Comparison of ENCODE assay signal across 21 mouse cellular contexts in genomic region chr2:59564947-59565346, GRCm38 (mm10). TPM values are rescaled to one million over a fixed set of nuclear protein-coding genes. Genes with fewer than 3 reads are reported as not detected.
DNase-seq lines count a peak whose midpoint lies in the region; ATAC-seq and TF ChIP-seq lines count a peak whose summit lies in the region.
"Had no signal": no experiment of that assay in that cellular context is flagged by ENCODE, and none has a peak within 500 bp of the region (broad histone marks: within the 10 kb centered on the region; RNA-seq: fewer than 3 reads in every experiment).

No protein-coding gene starts in this region.

- ATAC-seq in kidney, postnatal 0 days (replicated peaks; ENCODE audit: low FRiP score, low read depth), result no peak
- no peak for ATAC-seq in stomach, postnatal 0 days (ENCODE audit: low FRiP score, low TSS enrichment)
- ATAC-seq: forebrain, embryonic 13.5 days; liver, postnatal 0 days had no signal

- no peaks in the 10 kb centered on the region for H3K9me3 ChIP-seq in kidney, postnatal 0 days (replicated peaks; ENCODE audit: low read length)
- no peaks in the 10 kb centered on the region for H3K9me3 ChIP-seq in stomach, postnatal 0 days (ENCODE audit: control insufficient read depth, low read length)
- peaks cover 23% of the 10 kb centered on the region for H3K9me3 ChIP-seq in embryonic facial prominence, embryonic 10.5 days

- H3K4me2 ChIP-seq in kidney, postnatal 0 days (ENCODE audit: low read length), result no peak overlapping the region
- no peak overlapping the region for H3K4me2 ChIP-seq in stomach, postnatal 0 days (replicated peaks; ENCODE audit: low read depth)
- H3K4me2 ChIP-seq: forebrain, embryonic 13.5 days; heart, embryonic 15.5 days; hindbrain, embryonic 12.5 days; intestine, embryonic 15.5 days; midbrain, embryonic 12.5 days had no signal

- H3K27ac ChIP-seq in kidney, postnatal 0 days, result no peak overlapping the region
- H3K27ac ChIP-seq in stomach, postnatal 0 days (replicated peaks), result no peak overlapping the region
- no peak overlapping the region for H3K27ac ChIP-seq in embryonic facial prominence, embryonic 10.5 days (replicated peaks)
- H3K27ac ChIP-seq: forebrain, embryonic 13.5 days; heart, embryonic 15.5 days; hindbrain, embryonic 12.5 days; intestine, embryonic 15.5 days; macrophage; midbrain, embryonic 12.5 days had no signal

- peak; percentile 18 for DNase-seq in adrenal gland, postnatal 14 days
- DNase-seq in adrenal gland, postnatal 25 days, result no peak
- no peak for DNase-seq in kidney, postnatal 0 days (ENCODE audit: low spot score)
- DNase-seq in kidney, adult 18-20 months, result no peak
- DNase-seq in right cerebral cortex, postnatal 4 days, result peak; percentile 24
- no peak for DNase-seq in right cerebral cortex, postnatal 10 days (ENCODE audit: low spot score in 2 of 2)
- no peak for DNase-seq in stomach, postnatal 0 days (ENCODE audit: low spot score)
- DNase-seq in embryonic facial prominence, embryonic 10.5 days (ENCODE audit: low spot score), result no peak
- DNase-seq: adrenal gland, adult 2 months; cerebellum, adult 11 months; cerebellum, postnatal 25 days; liver; liver, postnatal 0 days; right cerebral cortex, adult 18-20 months; spleen, adult 18-20 months had no signal

- peak; percentile 43; the same call in 1 of the 2 replicates for TF ChIP-seq CTCF in kidney, postnatal 0 days (IDR thresholded peaks at IDR 0.05; ENCODE audit: low read depth)
- peak; percentile 35 for TF ChIP-seq CTCF in stomach, postnatal 0 days (IDR thresholded peaks at IDR 0.05; ENCODE audit: low read depth)

- no peak for TF ChIP-seq EP300 in stomach, postnatal 0 days (optimal IDR thresholded peaks at IDR 0.05)

- H3K36me3 ChIP-seq in kidney, postnatal 0 days (ENCODE audit: insufficient read depth, low read length), result no peaks in the 10 kb centered on the region
- no peaks in the 10 kb centered on the region for H3K36me3 ChIP-seq in stomach, postnatal 0 days (ENCODE audit: control insufficient read depth, insufficient read depth, low read length)
- H3K36me3 ChIP-seq in embryonic facial prominence, embryonic 10.5 days (replicated peaks), result no peaks in the 10 kb centered on the region
- H3K36me3 ChIP-seq: heart, embryonic 15.5 days; hindbrain, embryonic 12.5 days; intestine, embryonic 15.5 days; midbrain, embryonic 12.5 days had no signal

- no peak overlapping the region for H3K9ac ChIP-seq in kidney, postnatal 0 days (ENCODE audit: low read depth, low read length)
- H3K9ac ChIP-seq in stomach, postnatal 0 days (ENCODE audit: low read length), result no peak overlapping the region
- H3K9ac ChIP-seq: forebrain, embryonic 13.5 days; heart, embryonic 15.5 days; hindbrain, embryonic 12.5 days; intestine, embryonic 15.5 days; liver, postnatal 0 days; midbrain, embryonic 12.5 days had no signal

- H3K27me3 ChIP-seq in kidney, postnatal 0 days (ENCODE audit: insufficient read depth, low read length), result no peaks in the 10 kb centered on the region
- no peaks in the 10 kb centered on the region for H3K27me3 ChIP-seq in stomach, postnatal 0 days (ENCODE audit: control insufficient read depth, insufficient read depth, low read length)
- no peaks in the 10 kb centered on the region for H3K27me3 ChIP-seq in embryonic facial prominence, embryonic 10.5 days (replicated peaks; ENCODE audit: low read depth, poor library complexity, severe bottlenecking)
- H3K27me3 ChIP-seq: forebrain, embryonic 13.5 days; heart, embryonic 15.5 days; hindbrain, embryonic 12.5 days; intestine, embryonic 15.5 days; midbrain, embryonic 12.5 days had no signal

- H3K4me1 ChIP-seq in kidney, postnatal 0 days (replicated peaks; ENCODE audit: insufficient read depth, low read length), result no peaks in the 10 kb centered on the region
- H3K4me1 ChIP-seq in stomach, postnatal 0 days (replicated peaks; ENCODE audit: control insufficient read depth, insufficient read depth), result no peaks in the 10 kb centered on the region
- H3K4me1 ChIP-seq in embryonic facial prominence, embryonic 10.5 days, result peaks cover 25% of the 10 kb centered on the region

- no peak overlapping the region for H3K4me3 ChIP-seq in kidney, postnatal 0 days (replicated peaks; ENCODE audit: low read depth, low read length)
- H3K4me3 ChIP-seq in stomach, postnatal 0 days (ENCODE audit: low read depth, low read length), result no peak overlapping the region
- no peak overlapping the region for H3K4me3 ChIP-seq in embryonic facial prominence, embryonic 10.5 days
- H3K4me3 ChIP-seq: forebrain, embryonic 13.5 days; heart, embryonic 15.5 days; hindbrain, embryonic 12.5 days; intestine, embryonic 15.5 days; midbrain, embryonic 12.5 days had no signal

- WGBS in kidney, postnatal 0 days, result 86% methylated on average over 4 of the region's 4 CpGs
- WGBS in stomach, postnatal 0 days, result 84% methylated on average over 4 of the region's 4 CpGs
- 86% methylated on average over 4 of the region's 4 CpGs for WGBS in embryonic facial prominence, embryonic 10.5 days

RNA-seq across cellular contexts. Expression of gene Tanc1, which starts 46.9 kb away (rescaled TPM):
- 19.9 and 24.9 TPM in 2 replicates for total RNA-seq in adrenal gland, postnatal 14 days (2021)
- 20.2 and 20.6 TPM in 2 replicates for total RNA-seq in adrenal gland, postnatal 25 days (2021)
- 29.8 and 34.5 TPM in 2 replicates for polyA plus RNA-seq in kidney, postnatal 0 days (2015; fragmentation: Nextera tagmentation; extraction: Ambion mirVana)
- 13.4 and 15.7 TPM in 2 replicates for polyA plus RNA-seq in stomach, postnatal 0 days (2015; fragmentation: Nextera tagmentation; extraction: Ambion mirVana)
- 34.9 and 41.2 TPM in 2 replicates for polyA plus RNA-seq in embryonic facial prominence, embryonic 10.5 days (2016; fragmentation: Nextera tagmentation; extraction: Ambion mirVana)

Comparison
In these comparisons a context has a peak if more than half of its experiments do, and no peak if none do; other contexts are left out.
1. DNase-seq: peak in adrenal gland, postnatal 14 days (single experiment) and right cerebral cortex, postnatal 4 days (single experiment); none in adrenal gland, postnatal 25 days (single experiment), kidney, postnatal 0 days (single experiment), kidney, adult 18-20 months (single experiment), right cerebral cortex, postnatal 10 days (0 of 2), stomach, postnatal 0 days (single experiment) and embryonic facial prominence, embryonic 10.5 days (single experiment).